Comparison of ENCODE assay signal across 16 mouse cellular contexts in the genomic region with DNA sequence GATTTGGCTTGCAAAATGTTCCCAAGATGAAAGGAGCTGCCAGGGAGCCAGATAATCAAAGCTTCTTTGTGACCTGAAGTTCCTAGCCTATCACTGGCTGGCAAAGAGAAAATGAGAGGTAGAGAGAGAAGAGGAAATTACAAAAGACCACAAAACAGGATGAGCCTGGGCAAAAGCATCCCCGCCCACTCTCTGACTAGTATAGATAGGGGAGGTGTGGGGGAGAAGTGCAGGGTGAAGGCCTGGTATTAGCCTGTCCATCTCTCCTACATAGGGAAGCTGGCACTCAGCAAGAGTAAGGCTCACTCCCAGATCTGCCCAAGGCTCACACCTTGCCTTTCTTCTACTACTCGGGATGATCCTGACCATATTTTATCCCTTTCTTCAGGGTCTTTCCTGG. TPM values are rescaled to one million over a fixed set of nuclear protein-coding genes. Genes with fewer than 3 reads are reported as not detected.
DNase-seq lines count a peak whose midpoint lies in the region; ATAC-seq and TF ChIP-seq lines count a peak whose summit lies in the region.
"Had no signal": no experiment of that assay in that cellular context is flagged by ENCODE, and none has a peak within 500 bp of the region (broad histone marks: within the 10 kb centered on the region; RNA-seq: fewer than 3 reads in every experiment).

No protein-coding gene starts in this region.

- H3K4me2 ChIP-seq in embryonic facial prominence, embryonic 13.5 days: no peak overlapping the region
- no peak overlapping the region for H3K4me2 ChIP-seq in midbrain, postnatal 0 days (ENCODE audit: low read depth, low read length, poor library complexity, severe bottlenecking)
- H3K4me2 ChIP-seq in midbrain, embryonic 11.5 days: no peak overlapping the region
- H3K4me2 ChIP-seq: liver, embryonic 15.5 days had no signal

- H3K27me3 ChIP-seq in embryonic facial prominence, embryonic 13.5 days: no peaks in the 10 kb centered on the region
- H3K27me3 ChIP-seq in embryonic facial prominence, embryonic 10.5 days (replicated peaks; ENCODE audit: low read depth, poor library complexity, severe bottlenecking): peaks cover 7% of the 10 kb centered on the region
- H3K27me3 ChIP-seq in midbrain, postnatal 0 days (ENCODE audit: insufficient read depth, low read length): no peaks in the 10 kb centered on the region
- H3K27me3 ChIP-seq in midbrain, embryonic 11.5 days (ENCODE audit: control insufficient read depth, insufficient read depth, low read length): no peaks in the 10 kb centered on the region
- no peaks in the 10 kb centered on the region for H3K27me3 ChIP-seq in testis, adult 2 months (ENCODE audit: control insufficient read depth, insufficient read depth, low read length)
- H3K27me3 ChIP-seq: liver, embryonic 15.5 days had no signal

- no peak overlapping the region for H3K27ac ChIP-seq in embryonic facial prominence, embryonic 13.5 days
- no peak overlapping the region for H3K27ac ChIP-seq in embryonic facial prominence, embryonic 10.5 days (replicated peaks)
- H3K27ac ChIP-seq in midbrain, postnatal 0 days (ENCODE audit: low read depth, low read length): no peak overlapping the region
- no peak overlapping the region for H3K27ac ChIP-seq in midbrain, embryonic 11.5 days (ENCODE audit: low read depth, low read length)
- H3K27ac ChIP-seq in testis, adult 2 months (ENCODE audit: control insufficient read depth, insufficient read depth, low read depth, low read length): peak overlapping the region; percentile 32
- H3K27ac ChIP-seq: liver, embryonic 15.5 days had no signal

- H3K4me1 ChIP-seq in embryonic facial prominence, embryonic 13.5 days: no peaks in the 10 kb centered on the region
- peaks cover 6% of the 10 kb centered on the region; the same call in 1 of the 2 replicates for H3K4me1 ChIP-seq in embryonic facial prominence, embryonic 10.5 days
- 0 out of 2 replicates have a peak, but pooled peaks cover 3% of the 10 kb centered on the region for H3K4me1 ChIP-seq in midbrain, postnatal 0 days (ENCODE audit: insufficient read depth, low read length)
- no peaks in the 10 kb centered on the region for H3K4me1 ChIP-seq in midbrain, embryonic 11.5 days (ENCODE audit: control insufficient read depth, insufficient read depth, low read length)
- peaks cover 2% of the 10 kb centered on the region for H3K4me1 ChIP-seq in testis, adult 2 months (ENCODE audit: control insufficient read depth, insufficient read depth, low read length)
- H3K4me1 ChIP-seq: liver, embryonic 15.5 days had no signal

- ATAC-seq in embryonic facial prominence, embryonic 13.5 days (ENCODE audit: insufficient number of reproducible peaks, insufficient read depth, low FRiP score, low TSS enrichment, low read depth): no peak
- peak; percentile 41; the same call in 1 of the 2 replicates for ATAC-seq in midbrain, postnatal 0 days (ENCODE audit: low FRiP score)
- no peak for ATAC-seq in midbrain, embryonic 11.5 days (ENCODE audit: low FRiP score)
- peak; percentile 90 to 95 for ATAC-seq in hematopoietic stem cell, adult 5-6 weeks (replicated peaks in 1 of 2; ENCODE audit: insufficient read depth in 1 of 2, low FRiP score in 2 of 2, low TSS enrichment in 1 of 2, low read depth in 1 of 2, poor library complexity in 2 of 2, severe bottlenecking in 2 of 2)

- H3K9me3 ChIP-seq in embryonic facial prominence, embryonic 13.5 days: no peaks in the 10 kb centered on the region
- H3K9me3 ChIP-seq in embryonic facial prominence, embryonic 10.5 days: no peaks in the 10 kb centered on the region
- no peaks in the 10 kb centered on the region for H3K9me3 ChIP-seq in midbrain, postnatal 0 days (ENCODE audit: low read length)
- H3K9me3 ChIP-seq in midbrain, embryonic 11.5 days (ENCODE audit: control insufficient read depth, low read length): no peaks in the 10 kb centered on the region
- H3K9me3 ChIP-seq: liver, embryonic 15.5 days had no signal

- no peaks in the 10 kb centered on the region for H3K36me3 ChIP-seq in embryonic facial prominence, embryonic 13.5 days
- H3K36me3 ChIP-seq in embryonic facial prominence, embryonic 10.5 days (replicated peaks): no peaks in the 10 kb centered on the region
- H3K36me3 ChIP-seq in midbrain, postnatal 0 days (ENCODE audit: insufficient read depth, low read length): no peaks in the 10 kb centered on the region
- H3K36me3 ChIP-seq in midbrain, embryonic 11.5 days (ENCODE audit: control insufficient read depth, insufficient read depth, low read length): no peaks in the 10 kb centered on the region
- no peaks in the 10 kb centered on the region for H3K36me3 ChIP-seq in testis, adult 2 months (ENCODE audit: control insufficient read depth, insufficient read depth, low read length)
- H3K36me3 ChIP-seq: liver, embryonic 15.5 days had no signal

- no peak overlapping the region for H3K4me3 ChIP-seq in embryonic facial prominence, embryonic 13.5 days
- no peak overlapping the region for H3K4me3 ChIP-seq in embryonic facial prominence, embryonic 10.5 days
- H3K4me3 ChIP-seq in midbrain, postnatal 0 days (ENCODE audit: low read depth, low read length): no peak overlapping the region
- H3K4me3 ChIP-seq in midbrain, embryonic 11.5 days (ENCODE audit: low read depth, low read length): no peak overlapping the region
- H3K4me3 ChIP-seq in testis, adult 2 months (ENCODE audit: control insufficient read depth, low read depth, low read length): no peak overlapping the region
- H3K4me3 ChIP-seq: liver, embryonic 15.5 days had no signal

- H3K9ac ChIP-seq in embryonic facial prominence, embryonic 13.5 days: 0 out of 2 replicates have a peak overlapping the region, but pooled peaks have one; percentile 36
- 0 out of 2 replicates have a peak overlapping the region, but pooled peaks have one; percentile 29 for H3K9ac ChIP-seq in midbrain, postnatal 0 days (replicated peaks; ENCODE audit: low read length, poor library complexity, severe bottlenecking)
- no peak overlapping the region for H3K9ac ChIP-seq in midbrain, embryonic 11.5 days (ENCODE audit: low read length)
- H3K9ac ChIP-seq: liver, embryonic 15.5 days had no signal

- no peak for TF ChIP-seq CTCF in midbrain, postnatal 0 days (IDR thresholded peaks at IDR 0.05)
- TF ChIP-seq CTCF in testis, adult 2 months (IDR thresholded peaks at IDR 0.05; ENCODE audit: control insufficient read depth, insufficient read depth, insufficient replicate concordance, low read depth, low read length): no peak

- no peak for DNase-seq in embryonic facial prominence, embryonic 10.5 days (ENCODE audit: low spot score)
- no peak for DNase-seq in midbrain, postnatal 0 days (ENCODE audit: low spot score)
- no peak for DNase-seq in midbrain, embryonic 11.5 days (ENCODE audit: low spot score, missing footprints)
- DNase-seq in cerebellum, adult 8-10 months: no peak
- no peak for DNase-seq in spleen, adult 18-20 months
- DNase-seq: cerebellum, adult 11 months; gastrocnemius, postnatal 14 days; kidney, adult 11 months; lung, postnatal 36 days; right cerebral cortex, postnatal 14 days had no signal

- 52% methylated on average over 2 of the region's 2 CpGs for WGBS in embryonic facial prominence, embryonic 13.5 days
- WGBS in embryonic facial prominence, embryonic 10.5 days: 55% methylated on average over 2 of the region's 2 CpGs
- 61% methylated on average over 2 of the region's 2 CpGs for WGBS in midbrain, postnatal 0 days
- WGBS in midbrain, embryonic 11.5 days: 77% methylated on average over 2 of the region's 2 CpGs

- no peak for TF ChIP-seq POLR2A in testis, adult 2 months (IDR thresholded peaks at IDR 0.05; ENCODE audit: control insufficient read depth, low read depth, low read length)

RNA-seq across cellular contexts. Expression of a gene that starts 15.4 kb away (rescaled TPM):
- 16.4 and 18.0 TPM in 2 replicates for polyA plus RNA-seq in embryonic facial prominence, embryonic 13.5 days (2015; fragmentation: Nextera tagmentation; extraction: Ambion mirVana)
- polyA plus RNA-seq in embryonic facial prominence, embryonic 10.5 days (2016; fragmentation: Nextera tagmentation; extraction: Ambion mirVana): 19.8 and 23.8 TPM in 2 replicates
- total RNA-seq in midbrain, postnatal 0 days (2014; rRNA removed): 37.4 and 61.9 TPM in 2 replicates
- polyA plus RNA-seq in midbrain, postnatal 0 days (2015; fragmentation: Nextera tagmentation; extraction: Ambion mirVana): 80.0 and 88.7 TPM in 2 replicates
- polyA plus RNA-seq in midbrain, embryonic 11.5 days (2014; fragmentation: Nextera tagmentation; extraction: Ambion mirVana): 17.6 and 24.3 TPM in 2 replicates
- total RNA-seq in hematopoietic stem cell, adult 5-6 weeks (2017): 14.8 and 40.5 TPM in 2 replicates
- 110 and 113 TPM in 2 replicates for polyA plus RNA-seq in testis, adult 2 months (2012; rRNA removed)

RNA-seq across cellular contexts. Expression of a gene that starts 30.3 kb away (rescaled TPM):
- polyA plus RNA-seq in embryonic facial prominence, embryonic 13.5 days (2015; fragmentation: Nextera tagmentation; extraction: Ambion mirVana): not detected in 2 replicates
- polyA plus RNA-seq in embryonic facial prominence, embryonic 10.5 days (2016; fragmentation: Nextera tagmentation; extraction: Ambion mirVana): 0.21 TPM in 1 of 2 replicates, not detected in the other
- 0.60 and 0.76 TPM in 2 replicates for total RNA-seq in midbrain, postnatal 0 days (2014; rRNA removed)
- polyA plus RNA-seq in midbrain, postnatal 0 days (2015; fragmentation: Nextera tagmentation; extraction: Ambion mirVana): 1.4 and 1.6 TPM in 2 replicates
- polyA plus RNA-seq in midbrain, embryonic 11.5 days (2014; fragmentation: Nextera tagmentation; extraction: Ambion mirVana): not detected in 2 replicates
- total RNA-seq in hematopoietic stem cell, adult 5-6 weeks (2017): 0.38 and 0.45 TPM in 2 replicates
- 19.4 and 22.5 TPM in 2 replicates for polyA plus RNA-seq in testis, adult 2 months (2012; rRNA removed)
- total RNA-seq: gastrocnemius, postnatal 14 days had no signal
- polyA plus RNA-seq: heart, embryonic 14.5 days; large intestine, adult 2 months; liver, embryonic 15.5 days had no signal

RNA-seq across cellular contexts. Expression of a gene that starts 58.0 kb away (rescaled TPM):
- 24.8 and 25.2 TPM in 2 replicates for polyA plus RNA-seq in embryonic facial prominence, embryonic 13.5 days (2015; fragmentation: Nextera tagmentation; extraction: Ambion mirVana)
- 24.1 and 29.5 TPM in 2 replicates for polyA plus RNA-seq in embryonic facial prominence, embryonic 10.5 days (2016; fragmentation: Nextera tagmentation; extraction: Ambion mirVana)
- 117 and 137 TPM in 2 replicates for total RNA-seq in midbrain, postnatal 0 days (2014; rRNA removed)
- polyA plus RNA-seq in midbrain, postnatal 0 days (2015; fragmentation: Nextera tagmentation; extraction: Ambion mirVana): 89.4 and 92.7 TPM in 2 replicates
- polyA plus RNA-seq in midbrain, embryonic 11.5 days (2014; fragmentation: Nextera tagmentation; extraction: Ambion mirVana): 18.1 and 19.6 TPM in 2 replicates
- 0.44 and 1.1 TPM in 2 replicates for total RNA-seq in hematopoietic stem cell, adult 5-6 weeks (2017)
- 14.7 and 21.2 TPM in 2 replicates for polyA plus RNA-seq in testis, adult 2 months (2012; rRNA removed)

Comparison
In these comparisons a context has a peak if more than half of its experiments do, and no peak if none do; other contexts are left out.
1. ATAC-seq: peak in midbrain, postnatal 0 days (single experiment) and hematopoietic stem cell, adult 5-6 weeks (2 of 2); none in embryonic facial prominence, embryonic 13.5 days (single experiment) and midbrain, embryonic 11.5 days (single experiment).